Mouse (Mus musculus): ENCODE results near the gene Prdx5. TPM values are rescaled to one million over a fixed set of nuclear protein-coding genes. Genes with fewer than 3 reads are reported as not detected.

Prdx5 gene
- polyA plus RNA-seq, 1 experiment from 2014 or later, result 154 TPM

- no peaks in the 10 kb centered on the region for H3K9me3 ChIP-seq
- H3K27ac ChIP-seq, result no peak overlapping the region
- peaks cover 5% of the 10 kb centered on the region for H3K27me3 ChIP-seq (ENCODE audit: poor library complexity, severe bottlenecking)
- H3K4me1 ChIP-seq, result peaks cover 39% of the 10 kb centered on the region
- DNase-seq (ENCODE audit: extremely low spot score, low spot score), result no peak
- 93% methylated on average over 6 of the region's 6 CpGs for WGBS
- H3K4me3 ChIP-seq, result no peak overlapping the region
- H3K36me3 ChIP-seq (replicated peaks), result peaks cover 18% of the 10 kb centered on the region
Observed at GRCm38 (mm10) chr19:6943709-6944108, 33.8 kb upstream of the Prdx5 start.

GRCm38 (mm10) chr19:6942764-6943163 lies 32.9 kb upstream of the Prdx5 start:
- Histone ChIP-seq H3K36me3 (replicated peaks) (peaks cover 19% of the 10 kb centered on the region), H3K27me3 (ENCODE audit: poor library complexity, severe bottlenecking) (peaks cover 14% of the 10 kb centered on the region), H3K27ac (peak overlapping the region; percentile 95), H3K9me3 (no peaks in the 10 kb centered on the region), H3K4me1 (peaks cover 39% of the 10 kb centered on the region), H3K4me3 (peak overlapping the region; percentile 83)
- no peak for DNase-seq (ENCODE audit: extremely low spot score, low spot score)
- WGBS, result 25% methylated on average over 5 of the region's 5 CpGs

DNA sequence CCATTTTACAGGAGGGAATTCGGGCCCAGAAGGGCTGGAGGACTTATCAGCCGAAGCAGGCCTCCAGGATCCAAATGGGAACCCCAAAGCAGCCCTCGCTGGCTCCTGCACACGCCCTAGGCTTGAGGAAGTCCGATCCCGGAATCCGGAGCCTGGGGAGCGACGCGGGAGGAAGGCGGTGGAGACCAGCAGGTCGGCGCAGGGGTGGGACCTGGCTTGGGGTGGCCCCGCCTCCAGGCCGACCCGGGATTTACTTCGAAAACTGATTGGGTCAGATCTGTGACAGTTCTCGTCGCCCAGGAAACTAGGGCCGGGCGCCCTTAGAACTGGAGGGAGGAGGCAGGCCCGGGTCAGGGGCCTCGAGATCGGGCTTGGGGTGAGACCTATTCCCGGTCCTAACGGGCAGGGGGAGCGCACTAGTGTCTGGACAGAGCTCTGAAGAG lies 32.4 kb upstream of the Prdx5 start, which contains the start of gene Gpr137:
Gene Gpr137, minus strand, starts transcription at position 232 of the 443 bp plus-strand sequence.
- peak within 1 kb of the TSS; percentile 83 for H3K4me3 ChIP-seq
- under 1% methylated on average over 27 of the region's 27 CpGs for WGBS
- H3K36me3 ChIP-seq (replicated peaks), result peaks cover 18% of the 10 kb centered on the region
- H3K27me3 ChIP-seq (ENCODE audit: poor library complexity, severe bottlenecking), result peaks cover 16% of the 10 kb centered on the region
- peak within 1 kb of the TSS; percentile 95 for H3K27ac ChIP-seq
- no peaks in the 10 kb centered on the region for H3K9me3 ChIP-seq
- H3K4me1 ChIP-seq, result peaks cover 39% of the 10 kb centered on the region
- DNase-seq (ENCODE audit: extremely low spot score, low spot score), result peak; percentile 92

GRCm38 (mm10) chr19:6941372-6942248 lies 31.7 kb upstream of the Prdx5 start, which contains the start of gene Bad:
TSS of gene Bad (plus strand) at chr19:6941861.
- DNase-seq (ENCODE audit: extremely low spot score, low spot score), result peak; percentile 92
- no peaks in the 10 kb centered on the region for H3K9me3 ChIP-seq

DNA sequence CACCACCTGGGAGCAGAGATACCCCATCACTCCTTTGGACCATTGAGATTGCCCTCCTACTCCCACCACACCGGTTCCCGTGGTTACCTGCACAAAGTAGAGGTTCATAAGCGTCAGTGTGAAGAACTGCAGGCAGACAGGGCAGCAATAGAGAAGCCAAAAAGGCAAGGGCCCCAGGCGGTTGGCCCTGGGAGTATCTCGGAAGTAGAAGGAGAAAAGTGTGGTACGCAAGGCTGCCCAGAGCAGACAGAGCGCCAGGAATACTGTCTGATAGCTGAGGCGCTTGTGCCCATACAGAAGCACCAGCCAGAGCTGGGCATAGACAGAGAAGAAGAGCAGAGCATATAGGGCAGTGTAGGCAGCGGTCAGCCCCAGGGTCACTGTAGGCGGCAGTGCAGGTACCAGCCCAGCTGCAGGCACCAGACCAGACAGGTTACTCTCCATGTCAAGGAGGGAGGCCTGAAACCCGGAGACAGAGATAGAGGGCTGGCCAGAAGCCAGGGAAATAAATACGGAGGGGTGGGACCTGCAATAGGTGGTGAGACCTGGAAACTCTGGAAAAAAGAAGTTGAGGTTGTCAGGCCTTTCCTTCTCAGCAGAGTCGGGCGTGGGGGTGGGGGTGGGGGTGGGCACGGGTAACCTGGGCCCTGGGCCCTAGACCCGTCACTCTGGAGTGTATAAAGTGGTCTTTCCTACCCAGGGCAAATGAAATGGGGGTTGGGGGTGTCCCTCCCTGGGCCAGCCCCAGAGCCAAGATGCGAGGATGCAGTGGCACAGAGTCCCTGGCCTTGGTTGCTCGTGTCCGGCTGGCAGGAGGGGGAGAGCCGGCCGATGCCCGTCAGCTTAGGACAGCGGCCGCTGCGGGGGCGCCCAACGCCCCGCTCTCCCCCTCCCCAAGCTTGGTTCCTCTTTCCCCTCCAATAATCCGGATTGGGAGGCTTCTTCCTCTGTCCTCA lies 30.8 kb upstream of the Prdx5 start:
- peaks cover 39% of the 10 kb centered on the region for H3K4me1 ChIP-seq
- H3K4me3 ChIP-seq, result peak overlapping the region; percentile 83
- peaks cover 25% of the 10 kb centered on the region for H3K27me3 ChIP-seq (ENCODE audit: poor library complexity, severe bottlenecking)
- 20% methylated on average over 29 of the region's 29 CpGs for WGBS
- H3K27ac ChIP-seq, result peak overlapping the region; percentile 95
- peaks cover 15% of the 10 kb centered on the region for H3K36me3 ChIP-seq (replicated peaks)
- no peaks in the 10 kb centered on the region for H3K9me3 ChIP-seq
- no peak for DNase-seq (ENCODE audit: extremely low spot score, low spot score)

More at GRCm38 (mm10) chr19:6941372-6942248, 31.7 kb upstream of the Prdx5 start, which contains the start of gene Bad:
- Histone ChIP-seq H3K27ac (peak within 1 kb of the TSS; percentile 95), H3K4me1 (peaks cover 39% of the 10 kb centered on the region), H3K27me3 (ENCODE audit: poor library complexity, severe bottlenecking) (peaks cover 16% of the 10 kb centered on the region), H3K4me3 (peak within 1 kb of the TSS; percentile 83), H3K36me3 (replicated peaks) (peaks cover 18% of the 10 kb centered on the region)
- under 1% methylated on average over 83 of the region's 83 CpGs for WGBS

DNA sequence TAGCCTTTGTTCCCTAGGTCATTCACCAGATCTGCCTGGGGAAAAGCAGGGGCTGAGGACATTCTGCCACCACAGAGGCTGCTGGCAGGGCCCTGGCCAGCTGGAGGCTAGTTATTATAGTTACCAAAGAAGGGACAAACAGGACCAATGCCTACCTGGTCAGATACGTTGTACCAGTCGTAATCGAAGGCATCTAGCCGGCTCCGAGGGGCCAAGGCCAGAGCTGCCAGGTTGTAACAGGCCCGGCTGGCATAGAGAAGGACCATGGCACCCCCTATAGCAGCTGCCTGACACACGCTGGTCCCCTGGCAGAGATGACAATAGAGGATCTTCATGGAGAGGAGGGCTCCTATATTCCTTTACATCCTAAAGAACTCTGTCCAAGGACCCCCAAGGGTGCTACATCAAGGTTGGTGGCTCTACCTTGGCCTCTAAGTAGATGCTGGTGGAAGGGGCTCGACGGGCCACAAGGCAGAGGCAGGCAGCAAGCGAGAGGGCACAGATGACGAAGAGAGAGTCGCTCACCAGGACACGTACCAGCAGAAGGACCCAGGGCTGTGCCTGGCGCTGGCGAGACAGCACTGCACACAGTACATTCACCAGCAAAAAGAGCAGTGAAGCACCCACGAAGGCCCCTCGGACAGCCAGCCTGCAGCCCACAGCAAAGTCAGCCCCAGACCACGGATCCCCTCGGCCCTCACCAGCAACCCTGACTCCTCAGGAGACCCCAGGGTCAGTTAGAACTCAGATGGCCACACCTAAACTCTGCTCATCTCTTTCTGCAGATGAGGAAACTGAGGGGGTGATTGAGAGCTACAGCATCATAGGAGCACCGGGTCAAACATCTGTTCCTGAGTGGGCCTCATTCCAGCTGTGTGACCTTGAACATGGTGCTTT lies 29.4 kb upstream of the Prdx5 start:
- 0 out of 2 replicates have a peak, but pooled peaks cover 5% of the 10 kb centered on the region for H3K36me3 ChIP-seq (replicated peaks)
- H3K27ac ChIP-seq, result no peak overlapping the region
- 91% methylated on average over 20 of the region's 20 CpGs for WGBS
- H3K27me3 ChIP-seq (ENCODE audit: poor library complexity, severe bottlenecking), result peaks cover 38% of the 10 kb centered on the region
- H3K9me3 ChIP-seq, result no peaks in the 10 kb centered on the region
- peaks cover 40% of the 10 kb centered on the region for H3K4me1 ChIP-seq
- no peak for DNase-seq (ENCODE audit: extremely low spot score, low spot score)
- peak overlapping the region; percentile 23; the same call in 1 of the 2 replicates for H3K4me3 ChIP-seq

DNA sequence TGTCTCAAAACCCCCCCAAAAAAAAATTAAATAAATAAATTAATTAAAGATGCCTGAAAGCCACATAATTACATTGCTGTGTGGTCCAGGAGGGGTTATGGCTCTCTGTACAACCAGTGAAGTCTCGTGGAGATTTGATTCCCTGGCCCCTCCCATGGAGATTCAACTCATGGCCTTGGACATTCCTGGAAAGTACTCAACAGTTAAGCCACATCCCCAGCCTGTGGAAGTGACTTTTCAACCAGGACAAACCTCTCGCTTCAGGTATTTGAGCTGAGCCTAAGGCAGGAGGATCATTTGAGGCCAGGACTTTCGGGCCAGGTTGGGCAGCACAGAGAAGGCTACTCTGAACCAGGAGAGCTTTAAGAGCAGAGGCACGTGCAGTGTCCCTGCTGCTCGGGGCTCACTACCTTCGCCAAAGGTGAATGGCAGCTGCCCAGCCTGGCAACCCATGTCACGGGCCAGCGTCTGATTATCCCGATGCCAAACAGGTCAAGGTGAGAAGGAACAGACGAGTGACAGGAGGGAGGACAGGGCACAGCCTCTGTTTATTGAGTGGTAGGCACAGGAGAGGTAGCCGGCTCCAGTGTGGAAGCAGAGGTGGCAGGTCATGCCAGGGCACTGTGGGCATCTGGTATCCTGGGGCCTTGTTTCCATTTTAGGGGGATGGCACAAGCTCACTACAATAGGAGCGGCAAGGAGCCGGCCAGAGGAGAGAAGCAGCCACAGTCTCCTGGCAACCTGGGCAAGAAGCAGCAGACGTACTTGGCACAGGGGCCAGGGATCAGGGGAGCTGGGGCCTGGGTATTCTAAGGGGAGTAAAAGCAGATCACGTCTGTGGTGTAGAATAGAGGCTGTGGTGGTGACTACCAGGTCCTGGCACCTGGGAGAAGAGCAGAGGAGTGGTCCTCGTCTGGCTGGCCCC lies 27.9 kb upstream of the Prdx5 start:
- 81% methylated on average over 16 of the region's 16 CpGs for WGBS
- Histone ChIP-seq H3K4me3 (peak overlapping the region; percentile 8; the same call in 1 of the 2 replicates), H3K27me3 (ENCODE audit: poor library complexity, severe bottlenecking) (peaks cover 53% of the 10 kb centered on the region), H3K27ac (no peak overlapping the region), H3K36me3 (replicated peaks) (0 out of 2 replicates have a peak, but pooled peaks cover 5% of the 10 kb centered on the region), H3K4me1 (peaks cover 49% of the 10 kb centered on the region), H3K9me3 (no peaks in the 10 kb centered on the region)
- no peak for DNase-seq (ENCODE audit: extremely low spot score, low spot score)

DNA sequence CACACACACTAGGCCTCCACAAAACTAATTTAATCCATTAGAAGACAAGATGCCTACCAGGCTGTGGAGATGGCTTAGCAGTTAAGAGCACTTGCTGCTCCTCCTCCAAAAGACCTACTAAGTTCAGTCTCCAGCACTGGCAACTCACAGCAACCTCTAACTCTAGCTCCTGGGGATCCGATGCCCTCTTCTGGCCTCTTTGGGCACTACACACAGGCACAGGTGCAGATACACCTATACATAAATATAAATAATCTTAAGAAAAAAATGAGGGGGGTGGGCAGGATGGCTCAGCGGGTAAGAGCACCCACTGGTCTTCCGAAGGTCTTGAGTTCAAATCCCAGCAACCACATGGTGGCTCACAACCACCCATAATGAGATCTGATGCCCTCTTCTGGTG lies 26.4 kb upstream of the Prdx5 start:
- no peak overlapping the region for H3K4me3 ChIP-seq
- peaks cover 44% of the 10 kb centered on the region for H3K4me1 ChIP-seq
- 0 out of 2 replicates have a peak, but pooled peaks cover 5% of the 10 kb centered on the region for H3K36me3 ChIP-seq (replicated peaks)
- no peaks in the 10 kb centered on the region for H3K9me3 ChIP-seq
- DNase-seq (ENCODE audit: extremely low spot score, low spot score), result no peak
- WGBS, result 14% methylated on average over 3 of the region's 3 CpGs
- peaks cover 69% of the 10 kb centered on the region for H3K27me3 ChIP-seq (ENCODE audit: poor library complexity, severe bottlenecking)
- H3K27ac ChIP-seq, result no peak overlapping the region

GRCm38 (mm10) chr19:6934195-6934977 lies 24.5 kb upstream of the Prdx5 start, which contains the start of gene Kcnk4:
TSS of gene Kcnk4 (minus strand) at chr19:6934515.
- Histone ChIP-seq H3K4me3 (peak within 1 kb of the TSS; percentile 47), H3K27me3 (ENCODE audit: poor library complexity, severe bottlenecking) (peaks cover 83% of the 10 kb centered on the region), H3K4me1 (peaks cover 24% of the 10 kb centered on the region), H3K36me3 (replicated peaks) (0 out of 2 replicates have a peak, but pooled peaks cover 5% of the 10 kb centered on the region), H3K27ac (no peak within 1 kb of the TSS), H3K9me3 (no peaks in the 10 kb centered on the region)
- WGBS, result 12% methylated on average over 23 of the region's 23 CpGs
- no peak for DNase-seq (ENCODE audit: extremely low spot score, low spot score)

- no peak for DNase-seq (ENCODE audit: extremely low spot score, low spot score)
- H3K27me3 ChIP-seq (ENCODE audit: poor library complexity, severe bottlenecking), result peaks cover 90% of the 10 kb centered on the region
- H3K9me3 ChIP-seq, result no peaks in the 10 kb centered on the region
- no peak overlapping the region for H3K27ac ChIP-seq
- 4% methylated on average over 58 of the region's 58 CpGs for WGBS
- peaks cover 21% of the 10 kb centered on the region for H3K4me1 ChIP-seq
- 0 out of 2 replicates have a peak, but pooled peaks cover 5% of the 10 kb centered on the region for H3K36me3 ChIP-seq (replicated peaks)
- H3K4me3 ChIP-seq, result peak overlapping the region; percentile 47
Observed at GRCm38 (mm10) chr19:6933436-6934194, 23.7 kb upstream of the Prdx5 start.

Data from forebrain, embryonic 10.5 days (tissue).